Mouse (Mus musculus) spleen, adult 2 months (tissue): ENCODE results near the gene Pknox1.

Source experiments
- CTCF ChIP-seq: fragments of 200-500 bp; IDR thresholded peaks from 2 replicates; pipeline ENCODE4 v1.5.1; 2011; ENCODE audit warnings: mild to moderate bottlenecking, inconsistent platforms; ENCODE audit not compliant: insufficient read depth, insufficient read length, insufficient replicate concordance; ENCODE audit errors: extremely low read depth
- POLR2A ChIP-seq: fragments of 200-500 bp; IDR thresholded peaks from 2 replicates; pipeline ENCODE4 v1.6.1; 2011; ENCODE audit warnings: low read depth, low read length, inconsistent platforms

- TF ChIP-seq POLR2A (no peak), CTCF (no peak)
Measured at GRCm38 (mm10) chr17:31566276-31566675, 1.7 kb downstream of the Pknox1 start.
